Mouse (Mus musculus): ENCODE measurements at regions not wholly inside any gene's neighbourhood (a gene's known extent, or its start where the extent isn't known, plus 50 kb on each side); places are given as distances from the start of the nearest gene placed in this dataset.

- DNase-seq (ENCODE audit: low read depth, low spot score) = no peak
Measured at GRCm38 (mm10) chr2:94983484-94983883, 545.5 kb upstream of the Api5 start.

DNA sequence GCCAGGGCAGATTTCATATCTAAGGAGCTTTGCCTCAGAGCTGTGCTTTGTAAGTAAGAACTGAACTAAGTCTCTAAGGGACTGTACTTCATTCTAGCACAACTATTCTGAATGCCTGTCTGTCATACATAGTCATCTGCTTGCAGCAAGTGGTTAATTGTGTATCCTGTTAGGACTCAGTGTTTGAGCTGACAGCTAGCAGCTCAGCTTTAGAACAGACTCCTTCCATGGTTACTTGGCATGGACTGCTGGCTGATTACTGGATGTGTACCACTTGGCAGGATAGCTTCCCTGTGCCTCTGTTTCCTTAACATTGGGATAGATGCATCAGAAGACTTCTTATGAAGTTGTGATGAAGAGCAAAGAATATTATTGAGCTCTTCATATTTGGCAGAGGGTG, 525.6 kb upstream of the Api5 start:
- no peak for DNase-seq (ENCODE audit: low read depth, low spot score)

DNA sequence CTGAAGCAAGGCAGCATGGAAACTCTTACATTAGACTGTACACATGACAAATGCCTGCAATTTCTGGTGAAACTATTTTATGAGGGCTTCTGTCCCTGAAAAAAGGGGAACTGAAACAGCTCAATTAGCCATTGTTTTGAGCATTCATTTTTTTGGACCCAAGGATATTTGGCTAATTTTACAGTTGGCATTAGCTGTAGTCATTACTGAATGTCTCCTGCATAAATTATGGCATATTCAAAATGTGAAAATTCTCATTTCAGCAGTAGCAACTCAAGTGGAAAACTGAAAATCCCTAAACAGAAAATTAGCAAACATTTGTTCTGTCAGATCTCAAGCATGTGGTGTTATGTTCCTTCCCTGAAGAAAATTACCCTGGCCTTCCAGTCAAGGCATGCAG, 507.7 kb upstream of the Api5 start:
- no peak for DNase-seq (ENCODE audit: low read depth, low spot score)

DNA sequence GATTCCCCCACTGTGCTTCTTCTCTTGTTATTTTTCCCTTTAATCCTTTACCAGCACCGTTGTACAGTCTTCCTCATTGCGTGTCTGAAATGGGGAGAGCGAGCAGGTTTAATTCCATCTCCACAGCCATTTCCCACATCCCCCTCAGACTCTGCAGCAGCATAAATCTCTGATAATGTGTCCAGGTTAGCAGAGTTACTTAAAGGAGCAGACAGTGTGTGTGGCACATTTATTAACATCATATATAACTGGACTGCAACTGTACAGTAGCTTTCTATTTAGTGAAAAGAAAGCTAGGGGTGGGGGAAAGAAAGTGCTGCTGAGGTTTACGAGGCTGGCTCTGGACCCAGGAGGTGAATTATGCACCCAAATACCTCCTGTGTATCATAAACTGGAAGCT, 494.2 kb upstream of the Api5 start:
- no peak for DNase-seq (ENCODE audit: low read depth, low spot score)

DNA sequence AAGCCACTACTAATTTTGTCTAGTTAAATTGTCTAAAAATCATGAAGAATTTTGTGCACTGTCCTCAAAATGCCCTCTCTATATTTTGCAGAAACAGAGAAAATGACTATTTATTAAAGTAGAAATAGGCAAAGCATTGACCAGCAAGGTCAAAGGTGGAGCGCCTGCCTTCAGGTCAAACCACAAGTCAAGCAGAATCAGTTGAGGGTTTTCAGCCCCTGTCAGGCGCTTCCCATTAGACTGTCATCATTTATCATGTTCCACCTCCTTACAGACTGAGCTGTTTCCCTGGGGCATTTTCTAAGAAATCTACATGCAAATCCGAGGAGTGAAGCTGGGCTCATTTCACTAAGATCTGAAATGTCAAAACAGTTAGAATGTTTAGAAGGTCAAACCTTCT, 481.4 kb upstream of the Api5 start:
- DNase-seq (ENCODE audit: low read depth, low spot score) = peak; percentile 5

- no peak for DNase-seq (ENCODE audit: low read depth, low spot score)
Measured at GRCm38 (mm10) chr2:94918062-94918461, 480.1 kb upstream of the Api5 start.

- no peak for DNase-seq (ENCODE audit: low read depth, low spot score)
Measured at GRCm38 (mm10) chr2:94901580-94901979, 463.6 kb upstream of the Api5 start.
